Mouse (Mus musculus) E14TG2a.4 (cell line): ENCODE measurements at regions not wholly inside any gene's neighbourhood (a gene's known extent, or its start where the extent isn't known, plus 50 kb on each side); places are given as distances from the start of the nearest gene placed in this dataset.

Experiments used
- H3K27me3 ChIP-seq: 2 replicates; pipeline ENCODE4 v1.6.1; 2014; ENCODE audit warnings: low read length, control low read depth; ENCODE audit not compliant: insufficient read depth
- H3K36me3 ChIP-seq: 2 replicates; pipeline ENCODE4 v1.6.1; 2014; ENCODE audit warnings: low read length, control low read depth; ENCODE audit not compliant: insufficient read depth
- H3K4me1 ChIP-seq: replicated peaks from 2 replicates; pipeline ENCODE4 v1.6.1; 2014; ENCODE audit warnings: low read depth, low read length, control low read depth
- H3K4me3 ChIP-seq: replicated peaks from 2 replicates; pipeline ENCODE4 v1.5.1; 2014; ENCODE audit warnings: mild to moderate bottlenecking, low read length
- H3K9me3 ChIP-seq: 2 replicates; pipeline ENCODE4 v1.6.1; 2014; ENCODE audit warnings: low read length, control low read depth
- CTCF ChIP-seq: conservative IDR thresholded peaks from 2 replicates; pipeline ENCODE4 v1.5.1; 2014; ENCODE audit warnings: low read length
- NANOG ChIP-seq: IDR thresholded peaks from 2 replicates; pipeline ENCODE4 v1.6.1; 2014; ENCODE audit warnings: borderline replicate concordance, low read length, mixed read lengths
- POU5F1 ChIP-seq: IDR thresholded peaks from 2 replicates; pipeline ENCODE4 v1.6.1; 2014; ENCODE audit warnings: low read length, borderline replicate concordance

- H3K9me3 ChIP-seq = no peaks in the 10 kb centered on the region
- peaks cover 36% of the 10 kb centered on the region for H3K4me1 ChIP-seq
- no peaks in the 10 kb centered on the region for H3K36me3 ChIP-seq
- 0 out of 2 replicates have a peak, but pooled peaks cover 4% of the 10 kb centered on the region for H3K27me3 ChIP-seq
- TF ChIP-seq POU5F1 (no peak), CTCF (no peak), NANOG (no peak)
- H3K4me3 ChIP-seq = no peak overlapping the region
These were observed 377.7 kb downstream of the Sox2 start for GRCm38 (mm10) chr3:35027898-35028297.

GRCm38 (mm10) chr3:35029924-35030323 lies 379.7 kb downstream of the Sox2 start:
- Histone ChIP-seq H3K36me3 (no peaks in the 10 kb centered on the region), H3K4me3 (no peak overlapping the region), H3K9me3 (no peaks in the 10 kb centered on the region), H3K4me1 (peaks cover 36% of the 10 kb centered on the region), H3K27me3 (0 out of 2 replicates have a peak, but pooled peaks cover 4% of the 10 kb centered on the region)
- no peak for TF ChIP-seq CTCF
- TF ChIP-seq POU5F1 = no peak
- no peak for TF ChIP-seq NANOG

GRCm38 (mm10) chr3:35033587-35033986 lies 383.4 kb downstream of the Sox2 start:
- H3K4me3 ChIP-seq = no peak overlapping the region
- peaks cover 13% of the 10 kb centered on the region for H3K4me1 ChIP-seq

GRCm38 (mm10) chr3:35035234-35035633 lies 385.0 kb downstream of the Sox2 start:
- no peak for TF ChIP-seq POU5F1
- no peak for TF ChIP-seq CTCF
- TF ChIP-seq NANOG = no peak
- no peaks in the 10 kb centered on the region for H3K9me3 ChIP-seq
- no peaks in the 10 kb centered on the region for H3K27me3 ChIP-seq
- peaks cover 6% of the 10 kb centered on the region; the same call in 1 of the 2 replicates for H3K4me1 ChIP-seq
- H3K4me3 ChIP-seq = no peak overlapping the region
- no peaks in the 10 kb centered on the region for H3K36me3 ChIP-seq

More at GRCm38 (mm10) chr3:35033587-35033986, 383.4 kb downstream of the Sox2 start:
- Histone ChIP-seq H3K36me3 (no peaks in the 10 kb centered on the region), H3K9me3 (no peaks in the 10 kb centered on the region), H3K27me3 (0 out of 2 replicates have a peak, but pooled peaks cover 4% of the 10 kb centered on the region)
- TF ChIP-seq POU5F1 = no peak
- no peak for TF ChIP-seq NANOG
- TF ChIP-seq CTCF = no peak

- no peaks in the 10 kb centered on the region for H3K9me3 ChIP-seq
- H3K4me1 ChIP-seq = no peaks in the 10 kb centered on the region
- no peaks in the 10 kb centered on the region for H3K36me3 ChIP-seq
- H3K27me3 ChIP-seq = no peaks in the 10 kb centered on the region
- TF ChIP-seq NANOG = no peak
- no peak for TF ChIP-seq POU5F1
- TF ChIP-seq CTCF = no peak
- H3K4me3 ChIP-seq = no peak overlapping the region
These were observed 393.5 kb downstream of the Sox2 start for GRCm38 (mm10) chr3:35043705-35044104.

GRCm38 (mm10) chr3:35059438-35059837 lies 409.2 kb downstream of the Sox2 start:
- H3K4me3 ChIP-seq = no peak overlapping the region
- H3K9me3 ChIP-seq = peaks cover 7% of the 10 kb centered on the region; the same call in 1 of the 2 replicates
- no peaks in the 10 kb centered on the region for H3K36me3 ChIP-seq
- H3K4me1 ChIP-seq = no peaks in the 10 kb centered on the region
- TF ChIP-seq POU5F1 (no peak), CTCF (no peak), NANOG (no peak)
- H3K27me3 ChIP-seq = 0 out of 2 replicates have a peak, but pooled peaks cover 8% of the 10 kb centered on the region

- Histone ChIP-seq H3K4me3 (no peak overlapping the region), H3K9me3 (peaks cover 7% of the 10 kb centered on the region; the same call in 1 of the 2 replicates), H3K4me1 (no peaks in the 10 kb centered on the region), H3K27me3 (0 out of 2 replicates have a peak, but pooled peaks cover 8% of the 10 kb centered on the region), H3K36me3 (no peaks in the 10 kb centered on the region)
- no peak for TF ChIP-seq CTCF
- TF ChIP-seq NANOG = no peak
- no peak for TF ChIP-seq POU5F1
These were observed 409.8 kb downstream of the Sox2 start for GRCm38 (mm10) chr3:35060042-35060441.

- Histone ChIP-seq H3K36me3 (no peaks in the 10 kb centered on the region), H3K27me3 (no peaks in the 10 kb centered on the region; the same call in 1 of the 2 replicates)
These were observed 416.6 kb downstream of the Sox2 start for GRCm38 (mm10) chr3:35066824-35067223.

GRCm38 (mm10) chr3:35068586-35068985 lies 418.4 kb downstream of the Sox2 start:
- no peaks in the 10 kb centered on the region; the same call in 1 of the 2 replicates for H3K27me3 ChIP-seq
- TF ChIP-seq POU5F1 (no peak), NANOG (no peak), CTCF (no peak)
- H3K4me3 ChIP-seq = no peak overlapping the region
- no peaks in the 10 kb centered on the region for H3K4me1 ChIP-seq
- H3K36me3 ChIP-seq = no peaks in the 10 kb centered on the region
- no peaks in the 10 kb centered on the region for H3K9me3 ChIP-seq

More at GRCm38 (mm10) chr3:35066824-35067223, 416.6 kb downstream of the Sox2 start:
- no peak for TF ChIP-seq NANOG
- no peak for TF ChIP-seq POU5F1
- no peak for TF ChIP-seq CTCF
- H3K4me1 ChIP-seq = no peaks in the 10 kb centered on the region
- no peaks in the 10 kb centered on the region for H3K9me3 ChIP-seq
- no peak overlapping the region for H3K4me3 ChIP-seq
